Mouse (Mus musculus) limb, embryonic 15.5 days (tissue): Measurements from ENCODE around the gene Vmn1r172. TPM values are rescaled to one million over a fixed set of nuclear protein-coding genes. Genes with fewer than 3 reads are reported as not detected.
"Not testable (repeated sequence)": the region's sequence is repeated elsewhere in the genome, so short reads cannot be mapped to it uniquely, and the experiment has no call there.

ENCODE experiments used
- ATAC-seq: fragments of 200-750 bp; cut with Nextera tagmentation; 2 replicates; pipeline ENCODE4 v1.8.0; 2017; ENCODE audit warnings: low read depth, moderate TSS enrichment; ENCODE audit not compliant: insufficient number of reproducible peaks, low FRiP score, low TSS enrichment
- H3K27ac ChIP-seq: fragments of 300-500 bp; sonication (generic); 2 replicates; pipeline ENCODE4 v1.5.1; 2015; ENCODE audit warnings: moderate library complexity, mild to moderate bottlenecking, inconsistent platforms
- H3K27me3 ChIP-seq: fragments of 300-500 bp; sonication (generic); 2 replicates; pipeline ENCODE4 v1.6.1; 2015; ENCODE audit warnings: inconsistent platforms
- H3K36me3 ChIP-seq: fragments of 300-500 bp; sonication (generic); 2 replicates; pipeline ENCODE4 v1.6.1; 2015; ENCODE audit warnings: inconsistent platforms
- H3K4me1 ChIP-seq: fragments of 300-500 bp; sonication (generic); 2 replicates; pipeline ENCODE4 v1.6.1; 2015; ENCODE audit warnings: inconsistent platforms
- H3K4me2 ChIP-seq: fragments of 300-500 bp; sonication (generic); 2 replicates; pipeline ENCODE4 v1.6.1; 2015; ENCODE audit warnings: mild to moderate bottlenecking, inconsistent platforms
- H3K4me3 ChIP-seq: fragments of 300-500 bp; sonication (generic); 2 replicates; pipeline ENCODE4 v1.5.1; 2015; ENCODE audit warnings: mild to moderate bottlenecking, inconsistent platforms
- H3K9ac ChIP-seq: fragments of 300-500 bp; sonication (generic); 2 replicates; pipeline ENCODE4 v1.6.1; 2015; ENCODE audit warnings: inconsistent platforms
- H3K9me3 ChIP-seq: fragments of 300-500 bp; sonication (generic); 2 replicates; pipeline ENCODE4 v1.6.1; 2016; ENCODE audit warnings: inconsistent platforms
- WGBS: fragments of 180-500 bp; shearing (Covaris S2); methylation state at CpG from one replicate; pipeline ENCODE4 v1.1.7; 2015; 5-methylcytosine and 5-hydroxymethylcytosine counted together
- polyA plus RNA-seq: library from polyadenylated mRNA; unstranded; fragments of >200 nt; fragmentation: Nextera tagmentation; extraction: Ambion mirVana; gene quantifications from 2 replicates; pipeline ENCODE4 v1.2.1, GENCODE M21; 2015

The Vmn1r172 gene
- not detected in 2 replicates for polyA plus RNA-seq

GRCm38 (mm10) chr7:23658016-23658415 is at the start of gene Vmn1r172:
Gene Vmn1r172, plus strand, starts transcription at chr7:23658316.
- no peaks in the 10 kb centered on the region for H3K27me3 ChIP-seq
- H3K27ac ChIP-seq = no peak within 1 kb of the TSS
- H3K36me3 ChIP-seq = no peaks in the 10 kb centered on the region
- H3K4me2 ChIP-seq = no peak within 1 kb of the TSS
- no peaks in the 10 kb centered on the region for H3K4me1 ChIP-seq
- no peak for ATAC-seq
- WGBS = 63% methylated on average over 2 of the region's 2 CpGs
- no peak within 1 kb of the TSS for H3K9ac ChIP-seq
- no peak within 1 kb of the TSS for H3K4me3 ChIP-seq
- H3K9me3 ChIP-seq = no peaks in the 10 kb centered on the region

GRCm38 (mm10) chr7:23630422-23630821 is 27.7 kb upstream of the Vmn1r172 start, which contains the start of gene Vmn1r171:
Gene Vmn1r171, plus strand, starts transcription at chr7:23630722.
- H3K36me3 ChIP-seq = no peaks in the 10 kb centered on the region
- no peak within 1 kb of the TSS for H3K4me3 ChIP-seq
- H3K27ac ChIP-seq = no peak within 1 kb of the TSS
- no peaks in the 10 kb centered on the region for H3K27me3 ChIP-seq
- ATAC-seq = no peak
- peaks cover 5% of the 10 kb centered on the region; the same call in 1 of the 2 replicates for H3K9me3 ChIP-seq
- H3K4me1 ChIP-seq = no peaks in the 10 kb centered on the region
- H3K9ac ChIP-seq = no peak within 1 kb of the TSS
- no peak within 1 kb of the TSS for H3K4me2 ChIP-seq

- not testable (repeated sequence) for H3K36me3 ChIP-seq, H3K4me2 ChIP-seq, H3K9ac ChIP-seq, H3K9me3 ChIP-seq, H3K27me3 ChIP-seq, ATAC-seq, H3K4me3 ChIP-seq, H3K4me1 ChIP-seq, H3K27ac ChIP-seq
- WGBS = 55% methylated on average over 1 of the region's 1 CpGs
Observed at GRCm38 (mm10) chr7:23700403-23700802, 42.3 kb downstream of the Vmn1r172 start, which contains the start of gene Vmn1r173. Gene Vmn1r173, plus strand, starts transcription at chr7:23700703.

Other genes starting within 250 kb of the Vmn1r172 start
- not detected in 2 replicates for gene Vmn1r167, start 151.1 kb upstream of the Vmn1r172 start, polyA plus RNA-seq
- gene Vmn1r168, start 118.6 kb upstream of the Vmn1r172 start, polyA plus RNA-seq = not detected in 2 replicates
- not detected in 2 replicates for gene Vmn1r169, start 82.8 kb upstream of the Vmn1r172 start, polyA plus RNA-seq
- not detected in 2 replicates for gene Vmn1r170, start 52.1 kb upstream of the Vmn1r172 start, polyA plus RNA-seq
- not detected in 2 replicates for gene Vmn1r171, start 27.6 kb upstream of the Vmn1r172 start, polyA plus RNA-seq
- not detected in 2 replicates for gene Vmn1r173, start 42.4 kb downstream of the Vmn1r172 start, polyA plus RNA-seq
- gene Vmn1r174, start 94.0 kb downstream of the Vmn1r172 start, polyA plus RNA-seq = not detected in 2 replicates
- gene Vmn1r175, start 152.3 kb downstream of the Vmn1r172 start, polyA plus RNA-seq = not detected in 2 replicates
- gene Vmn1r176, start 179.1 kb downstream of the Vmn1r172 start, polyA plus RNA-seq = not detected in 2 replicates
- gene Vmn1r177, start 208.1 kb downstream of the Vmn1r172 start, polyA plus RNA-seq = not detected in 2 replicates
- gene Vmn1r178, start 233.7 kb downstream of the Vmn1r172 start, polyA plus RNA-seq = not detected in 2 replicates